Mouse (Mus musculus): Measurements from ENCODE around the gene Rnf215. TPM values are rescaled to one million over a fixed set of nuclear protein-coding genes. Genes with fewer than 3 reads are reported as not detected.
"Not testable (repeated sequence)": the region's sequence is repeated elsewhere in the genome, so short reads cannot be mapped to it uniquely, and the experiment has no call there.

Gene Rnf215
- total RNA-seq, 2 experiments from 2014 or later = 4.6 to 6.3 TPM

- TF ChIP-seq CTCF (IDR thresholded peaks at IDR 0.05) = no peak
- intact Hi-C loops (cut with DNase I) = loop anchor here (10.0 kb wide), 1 partner anchor 746 kb away; the partner anchor contains the start of gene Nf2
- Histone ChIP-seq H3K27ac (no peak overlapping the region), H3K4me3 (no peak overlapping the region)
- DNase-seq = no peak
Observed at GRCm38 (mm10) chr11:4098816-4099215, 36.2 kb upstream of the Rnf215 start.

DNA sequence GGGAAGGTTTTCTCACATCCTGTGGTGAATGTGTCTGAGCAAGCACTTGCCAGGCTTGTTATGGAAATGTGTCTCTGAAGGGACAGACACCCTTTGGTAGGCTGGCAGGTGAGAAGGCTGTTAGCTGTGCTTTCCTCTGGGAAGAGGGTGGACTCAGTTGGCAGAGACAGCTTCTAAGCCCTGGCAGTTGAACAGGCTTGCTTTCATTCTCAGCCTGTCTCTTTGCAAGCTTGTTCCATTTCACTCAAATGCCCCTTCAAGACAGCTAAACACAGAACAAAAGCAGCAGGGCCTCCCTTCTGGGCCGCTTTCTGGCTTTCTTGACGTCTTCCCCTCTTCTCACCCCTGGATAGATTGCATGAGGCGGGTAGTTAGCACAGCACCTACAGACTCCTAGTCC lies 35.6 kb upstream of the Rnf215 start:
- intact Hi-C loops (cut with DNase I) = loop anchor here (10.0 kb wide), 1 partner anchor 745 kb away; the partner anchor contains the start of gene Nf2
- no peak for TF ChIP-seq CTCF (IDR thresholded peaks at IDR 0.05)
- Histone ChIP-seq H3K4me3 (no peak overlapping the region), H3K27ac (no peak overlapping the region)
- no peak for DNase-seq

- H3K4me3 ChIP-seq = no peak overlapping the region
- DNase-seq = no peak
- intact Hi-C loops (cut with DNase I) = no loop called here
- no peak overlapping the region for H3K27ac ChIP-seq
- no peak for TF ChIP-seq CTCF (IDR thresholded peaks at IDR 0.05)
Observed at GRCm38 (mm10) chr11:4101851-4102250, 33.2 kb upstream of the Rnf215 start.

DNA sequence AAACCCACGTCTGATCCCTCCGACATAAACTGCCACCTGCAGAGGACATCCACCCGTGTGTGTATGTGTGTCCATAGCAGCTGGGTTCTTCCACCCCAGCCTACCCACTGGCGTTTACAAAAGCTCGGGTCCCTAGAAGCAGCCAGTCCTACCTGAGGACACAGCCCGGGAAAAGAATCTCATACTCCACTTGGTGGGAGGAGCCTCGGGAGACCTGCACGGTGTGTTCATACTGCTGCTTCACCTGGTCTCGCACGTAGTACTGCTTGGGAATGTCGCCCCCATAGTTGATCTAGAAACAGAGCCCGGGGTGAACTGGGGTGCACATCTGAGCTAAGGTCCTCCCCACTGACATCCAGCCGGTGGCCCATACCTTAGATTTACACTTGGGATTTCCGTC lies 31.5 kb upstream of the Rnf215 start:
- DNase-seq = no peak
- no peak for TF ChIP-seq CTCF (IDR thresholded peaks at IDR 0.05)
- Histone ChIP-seq H3K27ac (no peak overlapping the region), H3K4me3 (no peak overlapping the region)
- intact Hi-C loops (cut with DNase I) = no loop called here

GRCm38 (mm10) chr11:4104989-4105388 lies 30.0 kb upstream of the Rnf215 start:
- TF ChIP-seq CTCF (IDR thresholded peaks at IDR 0.05) = no peak

DNA sequence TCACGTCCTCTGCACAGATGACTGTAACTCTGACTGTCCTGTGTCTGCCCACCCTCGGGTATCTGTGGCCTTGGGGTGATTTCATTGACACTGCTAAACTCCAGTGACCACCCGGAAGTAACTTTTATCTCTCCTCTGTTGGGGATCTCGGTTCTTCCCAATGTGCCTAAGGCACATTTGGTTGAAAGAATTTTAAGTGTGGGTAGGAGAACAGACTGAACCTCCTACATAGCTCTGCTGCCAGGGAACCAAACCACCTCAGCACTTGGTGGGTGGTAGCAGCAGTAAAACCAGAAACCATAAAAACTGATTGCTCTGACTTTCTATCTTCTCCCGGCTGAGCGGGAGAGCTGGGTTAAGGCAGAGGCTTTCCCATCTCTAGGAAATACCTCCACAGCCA lies 29.6 kb upstream of the Rnf215 start:
- TF ChIP-seq CTCF (IDR thresholded peaks at IDR 0.05) = no peak
- DNase-seq = no peak
- H3K27ac ChIP-seq = no peak overlapping the region
- intact Hi-C loops (cut with DNase I) = no loop called here
- no peak overlapping the region for H3K4me3 ChIP-seq

More at GRCm38 (mm10) chr11:4104989-4105388, 30.0 kb upstream of the Rnf215 start:
- H3K4me3 ChIP-seq = no peak overlapping the region
- DNase-seq = no peak
- no peak overlapping the region for H3K27ac ChIP-seq
- intact Hi-C loops (cut with DNase I) = no loop called here

GRCm38 (mm10) chr11:4107901-4108300 lies 27.1 kb upstream of the Rnf215 start:
- intact Hi-C loops (cut with DNase I); H3K4me3 ChIP-seq; DNase-seq; H3K27ac ChIP-seq: not testable (repeated sequence)

DNA sequence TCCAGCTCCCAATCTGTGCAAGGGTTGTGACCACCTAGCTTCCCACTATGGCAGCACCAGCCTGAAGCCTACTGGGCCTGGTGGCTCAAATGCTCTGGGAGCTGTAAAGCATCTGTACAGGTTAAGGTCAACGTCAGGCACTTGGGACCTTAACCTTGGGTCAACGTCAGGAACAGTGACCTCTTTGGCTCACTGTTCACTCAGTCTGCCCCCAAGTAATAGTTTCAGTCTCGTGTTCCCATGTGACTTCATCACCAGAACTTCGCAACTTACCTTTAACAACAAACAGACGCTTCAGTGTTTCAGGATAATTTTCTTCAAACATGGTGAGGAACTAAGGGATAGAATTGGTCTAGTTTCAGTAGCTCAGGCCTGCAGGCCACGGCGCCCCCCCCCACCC lies 26.3 kb upstream of the Rnf215 start:
- no peak for DNase-seq
- H3K4me3 ChIP-seq = no peak overlapping the region
- no peak overlapping the region for H3K27ac ChIP-seq
- intact Hi-C loops (cut with DNase I) = no loop called here
- no peak for TF ChIP-seq CTCF (IDR thresholded peaks at IDR 0.05)

GRCm38 (mm10) chr11:4112033-4112432 lies 23.0 kb upstream of the Rnf215 start:
- TF ChIP-seq CTCF (IDR thresholded peaks at IDR 0.05) = no peak
- intact Hi-C loops (cut with DNase I) = no loop called here
- no peak for DNase-seq
- no peak overlapping the region for H3K27ac ChIP-seq
- H3K4me3 ChIP-seq = no peak overlapping the region

- TF ChIP-seq CTCF (IDR thresholded peaks at IDR 0.05) = no peak
- no peak for DNase-seq
- Histone ChIP-seq H3K27ac (no peak overlapping the region), H3K4me3 (no peak overlapping the region)
- intact Hi-C loops (cut with DNase I) = no loop called here
Observed at GRCm38 (mm10) chr11:4112861-4113260, 22.1 kb upstream of the Rnf215 start.

DNA sequence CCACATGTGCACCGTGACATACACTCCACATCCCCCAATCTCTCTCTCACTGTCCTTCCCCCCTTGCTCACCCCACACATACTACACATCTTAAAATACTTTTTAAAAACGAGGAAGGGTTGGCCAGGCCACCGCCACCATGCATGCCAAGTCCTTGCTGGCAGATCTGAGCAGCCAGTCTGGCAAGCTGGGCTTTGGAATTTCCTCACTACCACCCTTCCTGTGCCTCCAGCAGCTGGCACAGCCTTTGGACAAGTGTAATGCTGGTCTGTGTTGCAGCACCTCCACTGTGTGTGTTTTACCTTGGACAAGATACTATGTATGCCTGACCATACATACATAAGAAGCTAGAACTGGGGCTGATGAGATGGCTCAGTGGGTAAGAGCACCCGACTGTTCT lies 21.5 kb upstream of the Rnf215 start:
- no peak for TF ChIP-seq CTCF (IDR thresholded peaks at IDR 0.05)
- H3K4me3 ChIP-seq = no peak overlapping the region
- intact Hi-C loops (cut with DNase I) = no loop called here
- no peak overlapping the region for H3K27ac ChIP-seq
- no peak for DNase-seq

GRCm38 (mm10) chr11:4113970-4114369 lies 21.0 kb upstream of the Rnf215 start:
- intact Hi-C loops (cut with DNase I) = no loop called here
- H3K27ac ChIP-seq = no peak overlapping the region
- no peak for DNase-seq
- H3K4me3 ChIP-seq = no peak overlapping the region
- no peak for TF ChIP-seq CTCF (IDR thresholded peaks at IDR 0.05)

GRCm38 (mm10) chr11:4114541-4114940 lies 20.5 kb upstream of the Rnf215 start:
- intact Hi-C loops (cut with DNase I); H3K4me3 ChIP-seq; DNase-seq; H3K27ac ChIP-seq: not testable (repeated sequence)

- DNase-seq = no peak
- TF ChIP-seq CTCF (IDR thresholded peaks at IDR 0.05) = no peak
- intact Hi-C loops (cut with DNase I) = no loop called here
- Histone ChIP-seq H3K27ac (no peak overlapping the region), H3K4me3 (no peak overlapping the region)
Observed at GRCm38 (mm10) chr11:4115407-4115806, 19.6 kb upstream of the Rnf215 start.

Measured in gastrocnemius, adult 2 months (tissue).